Mouse (Mus musculus): ENCODE measurements at regions not wholly inside any gene's neighbourhood (a gene's known extent, or its start where the extent isn't known, plus 50 kb on each side); places are given as distances from the start of the nearest gene placed in this dataset.

GRCm38 (mm10) chr10:126619970-126620369 lies 281.2 kb downstream of the Atp23 start:
- no peak overlapping the region for H3K27ac ChIP-seq (ENCODE audit: insufficient read depth, low read length)
- H3K27me3 ChIP-seq (ENCODE audit: control insufficient read depth, insufficient read depth, low read length, poor library complexity, severe bottlenecking): peaks cover 2% of the 10 kb centered on the region; the same call in 1 of the 2 replicates
- H3K4me3 ChIP-seq (ENCODE audit: low read depth, low read length): no peak overlapping the region
- no peaks in the 10 kb centered on the region for H3K36me3 ChIP-seq (ENCODE audit: control insufficient read depth, insufficient read depth, low read length, poor library complexity, severe bottlenecking)
- no peak overlapping the region for H3K9ac ChIP-seq (ENCODE audit: low read depth, poor library complexity, severe bottlenecking)
- no peaks in the 10 kb centered on the region for H3K9me3 ChIP-seq (replicated peaks; ENCODE audit: control insufficient read depth, insufficient read depth, low read length, poor library complexity, severe bottlenecking)
- H3K4me1 ChIP-seq (ENCODE audit: control insufficient read depth, insufficient read depth, low read length): no peaks in the 10 kb centered on the region
- TF ChIP-seq CTCF (IDR thresholded peaks at IDR 0.05; ENCODE audit: low read depth, low read length) (no peak), EP300 (IDR thresholded peaks at IDR 0.05; ENCODE audit: insufficient read depth, low read depth, low read length) (no peak), POLR2A (IDR thresholded peaks at IDR 0.05; ENCODE audit: insufficient read depth, low read length) (no peak)

GRCm38 (mm10) chr10:126612226-126612625 lies 288.9 kb downstream of the Atp23 start:
- Histone ChIP-seq H3K9me3 (replicated peaks; ENCODE audit: control insufficient read depth, insufficient read depth, low read length, poor library complexity, severe bottlenecking) (peaks cover 8% of the 10 kb centered on the region), H3K27me3 (ENCODE audit: control insufficient read depth, insufficient read depth, low read length, poor library complexity, severe bottlenecking) (no peaks in the 10 kb centered on the region; the same call in 1 of the 2 replicates), H3K9ac (ENCODE audit: low read depth, poor library complexity, severe bottlenecking) (no peak overlapping the region), H3K36me3 (ENCODE audit: control insufficient read depth, insufficient read depth, low read length, poor library complexity, severe bottlenecking) (no peaks in the 10 kb centered on the region), H3K4me1 (ENCODE audit: control insufficient read depth, insufficient read depth, low read length) (no peaks in the 10 kb centered on the region), H3K27ac (ENCODE audit: insufficient read depth, low read length) (no peak overlapping the region), H3K4me3 (ENCODE audit: low read depth, low read length) (no peak overlapping the region)
- TF ChIP-seq CTCF (IDR thresholded peaks at IDR 0.05; ENCODE audit: low read depth, low read length) (no peak), POLR2A (IDR thresholded peaks at IDR 0.05; ENCODE audit: insufficient read depth, low read length) (no peak), EP300 (IDR thresholded peaks at IDR 0.05; ENCODE audit: insufficient read depth, low read depth, low read length) (no peak)

- H3K27me3 ChIP-seq (ENCODE audit: control insufficient read depth, insufficient read depth, low read length, poor library complexity, severe bottlenecking): no peaks in the 10 kb centered on the region; the same call in 1 of the 2 replicates
- H3K27ac ChIP-seq (ENCODE audit: insufficient read depth, low read length): no peak overlapping the region
- TF ChIP-seq EP300 (IDR thresholded peaks at IDR 0.05; ENCODE audit: insufficient read depth, low read depth, low read length) (no peak), POLR2A (IDR thresholded peaks at IDR 0.05; ENCODE audit: insufficient read depth, low read length) (no peak), CTCF (IDR thresholded peaks at IDR 0.05; ENCODE audit: low read depth, low read length) (no peak)
- peaks cover 8% of the 10 kb centered on the region for H3K9me3 ChIP-seq (replicated peaks; ENCODE audit: control insufficient read depth, insufficient read depth, low read length, poor library complexity, severe bottlenecking)
- no peak overlapping the region for H3K4me3 ChIP-seq (ENCODE audit: low read depth, low read length)
- no peaks in the 10 kb centered on the region for H3K4me1 ChIP-seq (ENCODE audit: control insufficient read depth, insufficient read depth, low read length)
- H3K9ac ChIP-seq (ENCODE audit: low read depth, poor library complexity, severe bottlenecking): no peak overlapping the region
- no peaks in the 10 kb centered on the region for H3K36me3 ChIP-seq (ENCODE audit: control insufficient read depth, insufficient read depth, low read length, poor library complexity, severe bottlenecking)
These were observed 290.6 kb downstream of the Atp23 start for GRCm38 (mm10) chr10:126610506-126610905.

- H3K9ac ChIP-seq (ENCODE audit: low read depth, poor library complexity, severe bottlenecking): no peak overlapping the region
- H3K4me3 ChIP-seq (ENCODE audit: low read depth, low read length): no peak overlapping the region
- H3K27ac ChIP-seq (ENCODE audit: insufficient read depth, low read length): no peak overlapping the region
- peaks cover 21% of the 10 kb centered on the region for H3K9me3 ChIP-seq (replicated peaks; ENCODE audit: control insufficient read depth, insufficient read depth, low read length, poor library complexity, severe bottlenecking)
- TF ChIP-seq CTCF (IDR thresholded peaks at IDR 0.05; ENCODE audit: low read depth, low read length) (no peak), EP300 (IDR thresholded peaks at IDR 0.05; ENCODE audit: insufficient read depth, low read depth, low read length) (no peak), POLR2A (IDR thresholded peaks at IDR 0.05; ENCODE audit: insufficient read depth, low read length) (no peak)
- H3K27me3 ChIP-seq (ENCODE audit: control insufficient read depth, insufficient read depth, low read length, poor library complexity, severe bottlenecking): no peaks in the 10 kb centered on the region
- no peaks in the 10 kb centered on the region for H3K4me1 ChIP-seq (ENCODE audit: control insufficient read depth, insufficient read depth, low read length)
- no peaks in the 10 kb centered on the region for H3K36me3 ChIP-seq (ENCODE audit: control insufficient read depth, insufficient read depth, low read length, poor library complexity, severe bottlenecking)
These were observed 301.5 kb downstream of the Atp23 start for GRCm38 (mm10) chr10:126599686-126600085.

GRCm38 (mm10) chr10:126568155-126568554 lies 333.0 kb downstream of the Atp23 start:
- H3K4me1 ChIP-seq (ENCODE audit: control insufficient read depth, insufficient read depth, low read length): no peaks in the 10 kb centered on the region
- H3K4me3 ChIP-seq (ENCODE audit: low read depth, low read length): no peak overlapping the region
- H3K36me3 ChIP-seq (ENCODE audit: control insufficient read depth, insufficient read depth, low read length, poor library complexity, severe bottlenecking): no peaks in the 10 kb centered on the region
- no peak for TF ChIP-seq POLR2A (IDR thresholded peaks at IDR 0.05; ENCODE audit: insufficient read depth, low read length)
- no peak for TF ChIP-seq CTCF (IDR thresholded peaks at IDR 0.05; ENCODE audit: low read depth, low read length)
- no peak for TF ChIP-seq EP300 (IDR thresholded peaks at IDR 0.05; ENCODE audit: insufficient read depth, low read depth, low read length)
- no peak overlapping the region for H3K9ac ChIP-seq (ENCODE audit: low read depth, poor library complexity, severe bottlenecking)
- no peaks in the 10 kb centered on the region for H3K27me3 ChIP-seq (ENCODE audit: control insufficient read depth, insufficient read depth, low read length, poor library complexity, severe bottlenecking)
- no peaks in the 10 kb centered on the region for H3K9me3 ChIP-seq (replicated peaks; ENCODE audit: control insufficient read depth, insufficient read depth, low read length, poor library complexity, severe bottlenecking)
- H3K27ac ChIP-seq (ENCODE audit: insufficient read depth, low read length): no peak overlapping the region

GRCm38 (mm10) chr10:126565326-126565725 lies 335.8 kb downstream of the Atp23 start:
- Histone ChIP-seq H3K27me3 (ENCODE audit: control insufficient read depth, insufficient read depth, low read length, poor library complexity, severe bottlenecking) (no peaks in the 10 kb centered on the region), H3K9ac (ENCODE audit: low read depth, poor library complexity, severe bottlenecking) (no peak overlapping the region), H3K36me3 (ENCODE audit: control insufficient read depth, insufficient read depth, low read length, poor library complexity, severe bottlenecking) (no peaks in the 10 kb centered on the region), H3K9me3 (replicated peaks; ENCODE audit: control insufficient read depth, insufficient read depth, low read length, poor library complexity, severe bottlenecking) (no peaks in the 10 kb centered on the region), H3K27ac (ENCODE audit: insufficient read depth, low read length) (no peak overlapping the region), H3K4me3 (ENCODE audit: low read depth, low read length) (no peak overlapping the region), H3K4me1 (ENCODE audit: control insufficient read depth, insufficient read depth, low read length) (no peaks in the 10 kb centered on the region)
- TF ChIP-seq CTCF (IDR thresholded peaks at IDR 0.05; ENCODE audit: low read depth, low read length) (no peak), EP300 (IDR thresholded peaks at IDR 0.05; ENCODE audit: insufficient read depth, low read depth, low read length) (no peak), POLR2A (IDR thresholded peaks at IDR 0.05; ENCODE audit: insufficient read depth, low read length) (no peak)
